Mouse (Mus musculus) midbrain, embryonic 12.5 days (tissue): Measurements from ENCODE around the gene Ralgds. TPM values are rescaled to one million over a fixed set of nuclear protein-coding genes. Genes with fewer than 3 reads are reported as not detected.

Experiments
- ATAC-seq: fragments of 200-750 bp; cut with Nextera tagmentation; 2 replicates; pipeline ENCODE4 v1.8.0; 2017; ENCODE audit warnings: low read depth, moderate TSS enrichment, moderate library complexity; ENCODE audit not compliant: low FRiP score
- H3K27ac ChIP-seq: fragments of 300-500 bp; sonication (generic); replicated peaks from 2 replicates; pipeline ENCODE4 v1.5.1; 2016; ENCODE audit warnings: mild to moderate bottlenecking
- H3K27me3 ChIP-seq: fragments of 300-500 bp; sonication (generic); 2 replicates; pipeline ENCODE4 v1.6.1; 2016; ENCODE audit warnings: mild to moderate bottlenecking
- H3K36me3 ChIP-seq: fragments of 300-500 bp; sonication (generic); 2 replicates; pipeline ENCODE4 v1.6.1; 2016
- H3K4me1 ChIP-seq: fragments of 300-500 bp; sonication (generic); 2 replicates; pipeline ENCODE4 v1.6.1; 2016
- H3K4me2 ChIP-seq: fragments of 300-500 bp; sonication (generic); replicated peaks from 2 replicates; pipeline ENCODE4 v1.6.1; 2016; ENCODE audit warnings: mild to moderate bottlenecking, moderate library complexity
- H3K4me3 ChIP-seq: fragments of 300-500 bp; sonication (generic); 2 replicates; pipeline ENCODE4 v1.5.1; 2016; ENCODE audit warnings: mild to moderate bottlenecking
- H3K9ac ChIP-seq: fragments of 300-500 bp; sonication (generic); replicated peaks from 2 replicates; pipeline ENCODE4 v1.6.1; 2016; ENCODE audit warnings: mild to moderate bottlenecking, moderate library complexity
- H3K9me3 ChIP-seq: fragments of 300-500 bp; sonication (generic); 2 replicates; pipeline ENCODE4 v1.6.1; 2016; ENCODE audit warnings: mild to moderate bottlenecking
- WGBS: fragments of 180-500 bp; shearing (Covaris S2); methylation state at CpG from one replicate; pipeline ENCODE4 v1.1.7; 2016; 5-methylcytosine and 5-hydroxymethylcytosine counted together
- polyA plus RNA-seq: library from polyadenylated mRNA; unstranded; fragments of >200 nt; fragmentation: Nextera tagmentation; extraction: Ambion mirVana; gene quantifications from 2 replicates; pipeline ENCODE4 v1.2.1, GENCODE M21; 2016

The Ralgds gene
- polyA plus RNA-seq, 1 experiment from 2014 or later, result 87.6 TPM

DNA sequence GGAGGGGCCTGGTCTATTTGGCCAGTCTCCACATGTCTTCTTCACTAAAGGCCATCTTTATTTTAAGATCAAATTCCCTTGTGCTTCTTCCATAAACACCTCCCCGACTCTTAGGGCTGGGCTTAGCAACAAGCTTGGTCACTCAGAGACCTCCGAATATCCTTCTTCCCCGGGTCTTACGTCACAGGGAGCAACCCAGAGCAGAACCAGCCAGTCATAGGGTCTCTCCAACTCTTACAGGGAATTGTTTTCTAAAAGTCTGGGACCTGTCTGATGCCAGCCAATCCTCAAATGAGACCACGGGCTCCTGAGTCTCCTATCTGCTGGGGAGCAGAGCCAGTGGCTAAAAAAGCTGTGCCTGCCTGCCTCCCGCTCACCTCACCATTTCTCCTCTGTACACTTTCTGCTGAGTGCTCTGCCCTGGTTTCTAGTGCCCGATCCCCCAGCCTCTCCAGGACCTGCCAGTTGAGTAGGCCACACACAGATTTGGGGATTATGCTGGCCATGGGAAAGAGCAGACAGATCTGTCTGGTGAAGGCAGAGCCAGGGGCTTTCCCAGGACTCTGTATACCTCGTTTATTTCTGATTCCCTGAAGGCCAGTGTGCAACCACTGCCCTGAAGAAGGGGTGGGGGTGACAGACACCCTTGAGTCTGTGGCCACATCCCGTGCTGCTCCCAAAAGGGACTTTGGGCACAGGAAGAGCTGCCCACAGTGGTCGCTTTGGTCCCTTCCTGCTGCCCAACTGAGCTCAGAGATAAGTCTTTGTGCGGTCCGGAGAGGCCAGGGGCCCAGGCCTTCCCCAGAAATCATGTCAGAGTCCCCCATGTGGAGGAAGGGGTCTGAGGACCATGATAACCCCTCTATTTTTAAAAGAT lies 86.0 kb downstream of the Ralgds start:
- Histone ChIP-seq H3K27ac (no peak overlapping the region), H3K9ac (no peak overlapping the region), H3K36me3 (no peaks in the 10 kb centered on the region), H3K4me1 (peaks cover 8% of the 10 kb centered on the region; the same call in 1 of the 2 replicates), H3K27me3 (peaks cover 9% of the 10 kb centered on the region), H3K4me2 (no peak overlapping the region), H3K4me3 (no peak overlapping the region), H3K9me3 (no peaks in the 10 kb centered on the region)
- ATAC-seq, result no peak
- 67% methylated on average over 12 of the region's 12 CpGs for WGBS

DNA sequence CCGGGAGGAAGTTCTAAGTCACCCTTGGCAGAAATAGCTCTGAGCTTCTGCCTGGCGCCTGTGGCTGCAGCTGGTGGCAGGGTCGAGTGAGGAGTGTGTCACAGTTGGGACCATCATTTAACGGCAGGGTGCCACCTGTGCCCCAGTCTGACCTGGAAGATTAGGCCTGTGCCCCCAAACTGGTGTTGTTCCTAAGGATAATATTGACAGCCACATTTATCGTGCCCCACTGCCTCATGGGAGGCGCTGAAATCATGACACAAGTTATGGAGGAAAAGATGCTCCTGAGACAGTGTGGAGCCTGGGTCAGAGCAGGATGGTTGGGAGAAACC lies 86.6 kb downstream of the Ralgds start:
- no peak overlapping the region for H3K9ac ChIP-seq
- H3K36me3 ChIP-seq, result no peaks in the 10 kb centered on the region
- H3K27me3 ChIP-seq, result peaks cover 3% of the 10 kb centered on the region
- no peak for ATAC-seq
- WGBS, result 82% methylated on average over 6 of the region's 6 CpGs
- peaks cover 8% of the 10 kb centered on the region; the same call in 1 of the 2 replicates for H3K4me1 ChIP-seq
- H3K4me3 ChIP-seq, result no peak overlapping the region
- no peaks in the 10 kb centered on the region for H3K9me3 ChIP-seq
- no peak overlapping the region for H3K4me2 ChIP-seq
- H3K27ac ChIP-seq, result no peak overlapping the region

DNA sequence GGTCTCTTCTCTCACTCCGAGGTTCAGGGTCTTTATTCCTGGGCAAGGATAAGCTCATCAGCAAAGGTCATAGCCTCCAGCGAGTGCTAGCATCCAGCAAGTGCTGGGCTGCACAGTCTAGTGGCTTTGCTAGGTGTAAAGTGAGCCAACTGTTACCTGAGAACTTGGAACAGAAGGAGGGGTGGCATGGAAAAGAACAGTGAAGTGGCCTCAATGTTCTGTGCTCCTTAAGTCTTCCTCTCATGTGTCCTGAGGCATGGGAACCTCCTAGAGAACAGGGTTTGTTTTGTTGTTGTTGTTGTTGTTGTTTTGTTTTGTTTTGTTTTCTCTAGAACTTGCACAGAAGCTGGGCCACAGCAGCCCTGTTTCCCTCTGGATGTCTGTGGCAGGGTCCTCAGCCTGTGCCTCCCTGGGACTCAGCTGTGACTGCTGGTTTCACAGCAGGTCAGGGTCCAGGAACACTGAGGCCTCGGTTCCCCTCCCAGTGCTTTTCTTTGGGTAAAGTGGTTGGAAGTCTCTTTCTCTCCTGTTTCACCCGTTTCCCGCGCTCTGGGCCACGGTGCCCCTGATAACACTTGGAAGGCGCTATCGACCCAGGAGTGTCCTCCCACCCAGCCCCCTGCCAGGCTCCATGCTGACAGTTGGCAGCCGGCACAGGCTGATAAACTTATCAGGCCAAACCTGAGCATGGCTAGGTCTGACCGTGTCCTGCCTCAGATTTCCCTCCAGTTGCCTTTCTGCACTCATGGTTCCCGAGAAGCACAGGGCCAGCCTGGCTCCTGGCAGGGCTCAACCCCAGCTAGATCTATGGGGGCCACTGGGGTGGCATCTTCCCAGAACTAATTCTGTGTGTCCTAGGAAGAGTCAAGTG lies 89.0 kb downstream of the Ralgds start:
- Histone ChIP-seq H3K4me1 (peaks cover 8% of the 10 kb centered on the region; the same call in 1 of the 2 replicates), H3K4me2 (no peak overlapping the region), H3K27ac (no peak overlapping the region), H3K27me3 (no peaks in the 10 kb centered on the region; the same call in 1 of the 2 replicates), H3K36me3 (no peaks in the 10 kb centered on the region), H3K4me3 (no peak overlapping the region), H3K9ac (no peak overlapping the region), H3K9me3 (no peaks in the 10 kb centered on the region)
- WGBS, result 61% methylated on average over 12 of the region's 12 CpGs
- no peak for ATAC-seq

Other genes starting within 250 kb of the Ralgds start
- gene Ppp1r26, start 66.3 kb upstream of the Ralgds start, polyA plus RNA-seq, result 8.6 and 10.3 TPM in 2 replicates
- 0.59 and 0.75 TPM in 2 replicates for gene 1700007K13Rik, start 46.8 kb upstream of the Ralgds start, polyA plus RNA-seq
- 53.3 and 54.5 TPM in 2 replicates for gene Mrps2, start 45.1 kb upstream of the Ralgds start, polyA plus RNA-seq
- gene Gbgt1, start 16.2 kb upstream of the Ralgds start, polyA plus RNA-seq, result 1.0 and 1.2 TPM in 2 replicates
- gene Gm10134, start 7.0 kb upstream of the Ralgds start, polyA plus RNA-seq, result 1.5 TPM in 1 of 2 replicates, not detected in the other
- gene Cel, start 50.3 kb downstream of the Ralgds start, polyA plus RNA-seq, result not detected in 2 replicates
- gene Gtf3c5, start 70.6 kb downstream of the Ralgds start, polyA plus RNA-seq, result 51.9 and 55.5 TPM in 2 replicates
- gene Gfi1b, start 108.9 kb downstream of the Ralgds start, polyA plus RNA-seq, result 0.80 and 0.89 TPM in 2 replicates
- gene Tsc1, start 128.1 kb downstream of the Ralgds start, polyA plus RNA-seq, result 33.8 and 35.1 TPM in 2 replicates
- gene Spaca9, start 186.6 kb downstream of the Ralgds start, polyA plus RNA-seq, result 0.79 and 1.0 TPM in 2 replicates
- 0.81 and 1.1 TPM in 2 replicates for gene Ak8, start 187.0 kb downstream of the Ralgds start, polyA plus RNA-seq